Mouse (Mus musculus) liver, adult 2 months (tissue): ENCODE results near the gene Srsf3.

Experiments used
- CTCF ChIP-seq: fragments of 200-500 bp; IDR thresholded peaks from 2 replicates; pipeline ENCODE4 v1.5.1; 2011; ENCODE audit warnings: low read depth, low read length, control low read depth
- POLR2A ChIP-seq: fragments of 200-500 bp; IDR thresholded peaks from 2 replicates; pipeline ENCODE4 v1.6.1; 2011; ENCODE audit warnings: low read length, control low read depth; ENCODE audit not compliant: insufficient read depth; ENCODE audit errors: extremely low read depth

GRCm38 (mm10) chr17:29080758-29081617, 48.6 kb downstream of the Srsf3 start:
- TF ChIP-seq POLR2A (no peak), CTCF (no peak)
